Mouse (Mus musculus) fat pad, adult 2 months (tissue): Measurements from ENCODE around the gene Gm14214.

Source experiments
- DNase-seq: peaks from one replicate; pipeline ENCODE4 v3.0.0-alpha.2; 2011; ENCODE audit warnings: low read depth, low spot score; ENCODE audit errors: extremely low read depth

Gene Gm14214

DNA sequence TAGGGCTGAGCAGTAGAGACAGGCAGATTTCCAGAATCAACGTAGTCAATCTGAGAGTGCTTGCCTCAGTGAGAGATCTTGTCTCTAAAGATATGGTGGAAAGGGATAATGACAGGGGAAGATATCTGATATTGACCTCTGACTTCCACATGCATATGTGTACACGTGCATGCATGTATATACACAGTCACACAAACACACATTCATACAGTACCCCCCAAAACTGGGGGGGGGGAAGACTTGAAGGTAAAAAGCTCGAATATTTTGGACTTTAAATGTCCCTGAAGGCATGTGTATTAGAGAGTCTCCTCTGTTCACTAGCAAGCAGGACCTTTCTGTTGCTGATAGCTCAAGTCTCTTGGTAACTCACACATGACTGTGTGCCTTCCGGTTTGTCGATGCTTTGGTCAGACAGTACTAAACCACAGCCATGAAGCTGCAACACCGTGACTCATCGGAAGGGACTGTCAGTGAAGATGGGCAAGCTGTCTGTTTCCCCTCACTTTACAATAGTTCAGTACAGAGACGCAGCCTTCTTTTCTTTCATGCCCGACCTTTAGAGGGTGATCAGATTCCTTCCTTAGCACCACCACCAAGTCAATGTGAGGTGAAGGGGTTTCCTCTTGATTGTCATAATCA is 37.2 kb downstream of the Gm14214 start:
- DNase-seq, result no peak

DNA sequence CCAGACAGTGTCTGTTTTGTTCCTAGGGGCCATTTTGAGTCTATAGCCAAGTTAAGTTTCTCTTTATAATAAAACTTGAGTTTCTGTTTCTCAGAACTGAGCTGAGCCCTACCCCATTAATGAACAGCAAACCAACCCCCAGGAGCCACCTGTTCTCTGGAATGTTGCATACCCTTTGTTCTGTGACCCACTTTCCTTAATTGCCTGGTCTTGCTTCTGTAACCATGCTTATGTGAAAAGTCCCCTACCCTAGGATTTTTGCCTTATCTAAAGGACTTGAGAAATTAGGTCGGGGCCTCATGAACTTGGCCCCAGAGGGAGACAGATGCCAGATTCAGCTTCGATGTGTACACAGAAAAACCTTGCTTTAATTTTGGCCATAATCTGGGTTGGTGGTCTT is 37.9 kb downstream of the Gm14214 start:
- DNase-seq, result no peak

DNA sequence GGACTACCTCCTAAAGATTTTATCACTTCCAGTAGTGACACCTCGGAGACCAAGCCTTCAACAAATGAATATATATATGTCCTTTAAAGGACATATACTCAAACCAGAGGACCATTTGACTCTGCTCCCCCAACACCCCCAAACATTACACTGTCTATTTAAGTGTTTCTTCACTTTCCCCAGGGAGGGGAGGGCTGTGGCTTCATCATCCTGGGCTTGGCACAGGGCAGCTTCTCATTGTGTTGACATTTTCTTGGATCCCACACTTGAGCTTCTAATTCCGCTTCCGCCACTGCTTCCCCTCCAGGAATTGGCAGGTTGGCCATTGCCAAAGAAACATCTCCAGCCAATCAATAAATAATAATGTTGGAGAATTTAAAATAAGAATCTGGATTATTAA is 39.0 kb downstream of the Gm14214 start:
- DNase-seq, result no peak

DNA sequence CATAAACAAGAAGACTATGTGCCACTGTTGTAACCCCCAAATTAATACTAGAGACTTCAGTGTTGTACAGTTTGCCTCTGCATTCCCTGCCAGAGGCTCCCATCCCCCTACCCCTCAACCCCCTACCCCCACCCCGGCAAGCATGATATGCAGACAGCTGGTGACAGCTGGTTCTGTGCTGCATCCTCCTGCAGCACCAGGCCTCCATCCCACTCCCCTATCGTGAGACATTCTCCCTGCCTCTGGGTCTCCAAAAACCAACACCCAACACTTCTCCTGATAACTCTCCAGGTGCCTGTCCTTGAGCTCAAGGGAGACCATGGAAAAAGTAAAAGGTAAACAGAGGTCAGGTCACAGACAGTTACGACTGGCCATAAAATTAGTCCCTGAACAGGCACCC is 40.1 kb downstream of the Gm14214 start:
- no peak for DNase-seq

DNA sequence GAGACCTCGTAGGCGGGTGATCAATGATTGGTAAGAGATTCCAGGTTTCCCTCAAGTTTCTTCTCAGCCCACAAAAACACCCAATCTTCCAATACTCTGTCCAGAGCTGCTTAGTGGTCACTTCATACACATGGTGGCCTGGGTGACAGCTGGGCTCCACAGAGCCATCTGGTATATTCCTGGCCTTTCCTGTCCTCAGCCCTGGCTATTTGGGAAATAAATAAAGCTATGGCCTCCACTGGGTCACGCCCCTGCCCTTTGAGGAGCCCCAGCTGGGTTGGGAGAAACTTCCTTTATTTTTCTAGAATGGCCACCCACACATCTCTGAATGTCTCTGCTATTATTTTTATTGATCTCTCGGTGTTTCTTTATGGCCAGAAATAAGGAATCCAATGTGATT is 46.4 kb downstream of the Gm14214 start:
- no peak for DNase-seq

DNA sequence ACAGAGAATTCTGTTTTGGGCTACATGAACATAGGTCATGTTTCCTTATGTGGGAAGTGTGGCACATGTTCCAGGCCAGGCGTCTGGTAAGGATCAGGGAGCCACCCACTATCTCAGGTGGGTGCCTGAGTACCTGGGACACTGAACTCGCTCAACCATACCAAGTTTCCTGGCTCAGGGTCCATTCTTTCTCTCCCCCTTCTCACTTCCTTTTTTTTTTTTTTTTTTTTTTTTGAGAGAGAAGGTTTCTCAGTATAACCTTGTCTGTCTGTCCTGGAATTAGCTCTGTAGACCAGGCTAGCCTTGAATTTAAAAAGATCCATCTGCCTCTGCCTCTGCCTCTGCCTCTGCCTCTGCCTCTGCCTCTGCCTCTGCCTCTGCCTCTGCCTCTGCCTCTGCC is 49.5 kb downstream of the Gm14214 start:
- no peak for DNase-seq
